Comparison of ENCODE assay signal across 9 mouse cellular contexts in genomic region chr15:82964266-82964825, GRCm38 (mm10). TPM values are rescaled to one million over a fixed set of nuclear protein-coding genes. Genes with fewer than 3 reads are reported as not detected.
DNase-seq lines count a peak whose midpoint lies in the region; ATAC-seq lines count a peak whose summit lies in the region.
"Had no signal": no experiment of that assay in that cellular context is flagged by ENCODE, and none has a peak within 500 bp of the region (broad histone marks: within the 10 kb centered on the region; RNA-seq: fewer than 3 reads in every experiment).

No protein-coding gene starts in this region.

- no peak overlapping the region for H3K4me3 ChIP-seq in heart, embryonic 16.5 days (ENCODE audit: low read length)
- peak overlapping the region; percentile 37; the same call in 1 of the 2 replicates for H3K4me3 ChIP-seq in embryonic facial prominence, embryonic 12.5 days
- peak overlapping the region; percentile 61 for H3K4me3 ChIP-seq in limb, embryonic 13.5 days

- no peak for DNase-seq in heart, adult 8-10 months (ENCODE audit: low spot score)
- DNase-seq in ZHBTc4 (ENCODE audit: low read depth, low spot score) = peak; percentile 38
- no peak for DNase-seq in ovary, postnatal 10 days (ENCODE audit: low spot score)
- DNase-seq in kidney, adult 9 months = no peak
- no peak for DNase-seq in left cerebral cortex, postnatal 25 days (ENCODE audit: low spot score in 2 of 2)
- DNase-seq: lung, postnatal 36 days had no signal

- peak overlapping the region; percentile 61 for H3K4me2 ChIP-seq in heart, embryonic 16.5 days (ENCODE audit: low read depth, low read length)
- H3K4me2 ChIP-seq in embryonic facial prominence, embryonic 12.5 days (replicated peaks) = peak overlapping the region; percentile 48
- peak overlapping the region; percentile 83 for H3K4me2 ChIP-seq in limb, embryonic 13.5 days (replicated peaks)

- H3K27me3 ChIP-seq in heart, embryonic 16.5 days (ENCODE audit: control insufficient read depth, insufficient read depth, low read length) = peaks cover 29% of the 10 kb centered on the region
- peaks cover 4% of the 10 kb centered on the region; the same call in 1 of the 2 replicates for H3K27me3 ChIP-seq in embryonic facial prominence, embryonic 12.5 days
- H3K27me3 ChIP-seq in limb, embryonic 13.5 days = peaks cover 38% of the 10 kb centered on the region

- no peak overlapping the region; the same call in 1 of the 2 replicates for H3K9ac ChIP-seq in heart, embryonic 16.5 days (ENCODE audit: low read length)
- H3K9ac ChIP-seq in embryonic facial prominence, embryonic 12.5 days = peak overlapping the region; percentile 25; the same call in 1 of the 2 replicates
- H3K9ac ChIP-seq in limb, embryonic 13.5 days = peak overlapping the region; percentile 31; the same call in 1 of the 2 replicates

- WGBS in heart, embryonic 16.5 days = 82% methylated on average over 14 of the region's 14 CpGs
- 59% methylated on average over 14 of the region's 14 CpGs for WGBS in embryonic facial prominence, embryonic 12.5 days
- WGBS in limb, embryonic 13.5 days = 57% methylated on average over 14 of the region's 14 CpGs

- H3K36me3 ChIP-seq in heart, embryonic 16.5 days (ENCODE audit: control insufficient read depth, insufficient read depth) = no peaks in the 10 kb centered on the region
- no peaks in the 10 kb centered on the region for H3K36me3 ChIP-seq in embryonic facial prominence, embryonic 12.5 days
- H3K36me3 ChIP-seq in limb, embryonic 13.5 days = no peaks in the 10 kb centered on the region

- H3K4me1 ChIP-seq in heart, embryonic 16.5 days (ENCODE audit: control insufficient read depth, insufficient read depth, low read length) = peaks cover 32% of the 10 kb centered on the region
- peaks cover 69% of the 10 kb centered on the region for H3K4me1 ChIP-seq in embryonic facial prominence, embryonic 12.5 days
- peaks cover 75% of the 10 kb centered on the region for H3K4me1 ChIP-seq in limb, embryonic 13.5 days

- H3K27ac ChIP-seq in heart, embryonic 16.5 days (ENCODE audit: low read length) = no peak overlapping the region; the same call in 1 of the 2 replicates
- H3K27ac ChIP-seq in embryonic facial prominence, embryonic 12.5 days = peak overlapping the region; percentile 80
- H3K27ac ChIP-seq in limb, embryonic 13.5 days = peak overlapping the region; percentile 67

- intact Hi-C loops in left cerebral cortex, postnatal 25 days (cut with DNase I) = no loop called here

- no peaks in the 10 kb centered on the region for H3K9me3 ChIP-seq in heart, embryonic 16.5 days (replicated peaks; ENCODE audit: control insufficient read depth, low read length)
- no peaks in the 10 kb centered on the region for H3K9me3 ChIP-seq in embryonic facial prominence, embryonic 12.5 days
- no peaks in the 10 kb centered on the region for H3K9me3 ChIP-seq in limb, embryonic 13.5 days

- ATAC-seq in heart, embryonic 16.5 days (replicated peaks; ENCODE audit: extremely low read depth, insufficient read depth, low FRiP score) = no peak
- ATAC-seq in embryonic facial prominence, embryonic 12.5 days (ENCODE audit: insufficient number of reproducible peaks, insufficient read depth, low FRiP score, low TSS enrichment) = no peak
- no peak for ATAC-seq in limb, embryonic 13.5 days (ENCODE audit: low FRiP score, low read depth)

RNA-seq across cellular contexts. Expression of gene Tcf20, which starts 23.3 kb away (rescaled TPM):
- polyA plus RNA-seq in heart, embryonic 16.5 days (2015; fragmentation: Nextera tagmentation; extraction: Ambion mirVana) = 4.0 and 4.4 TPM in 2 replicates
- total RNA-seq in heart, adult 8-10 months (2022) = 10 to 100 TPM; 56.2 to 63.4 (median 59.7) TPM
- 13.9 and 15.1 TPM in 2 replicates for polyA plus RNA-seq in embryonic facial prominence, embryonic 12.5 days (2016; fragmentation: Nextera tagmentation; extraction: Ambion mirVana)
- 13.9 and 14.3 TPM in 2 replicates for polyA plus RNA-seq in limb, embryonic 13.5 days (2015; fragmentation: Nextera tagmentation; extraction: Ambion mirVana)
- total RNA-seq in left cerebral cortex, postnatal 25 days (2021) = 100 to 1,000 TPM; 181 to 193 TPM
